Mouse (Mus musculus) MEL (cell line): ENCODE results near the gene Mrtfb. TPM values are rescaled to one million over a fixed set of nuclear protein-coding genes. Genes with fewer than 3 reads are reported as not detected.

Experiments
- DNase-seq: peaks from one replicate; pipeline ENCODE4 v3.0.0; 2011; ENCODE audit warnings: low read depth, low spot score
- H3K27ac ChIP-seq: 2 replicates; pipeline ENCODE4 v1.5.1; 2012; ENCODE audit warnings: low read depth, mild to moderate bottlenecking, control low read depth, low read length, moderate library complexity; ENCODE audit not compliant: control insufficient read depth
- H3K27me3 ChIP-seq, 2 experiments: fragments of 150-350 bp in 1 of 2; sonication (generic) in 1 of 2; 2 replicates each; pipeline ENCODE4 v1.6.1; 2012; ENCODE audit warnings: low read length in 2 of 2, mild to moderate bottlenecking in 2 of 2, improper control_type of control experiment in 1 of 2, moderate library complexity in 1 of 2; ENCODE audit not compliant: insufficient read depth in 2 of 2, control insufficient read depth in 1 of 2
- H3K36me3 ChIP-seq, 2 experiments: 2 replicates each; pipeline ENCODE4 v1.6.1; 2012 to 2014; ENCODE audit warnings: low read length in 2 of 2, improper control_type of control experiment in 1 of 2, inconsistent platforms in 1 of 2, mild to moderate bottlenecking in 1 of 2; ENCODE audit not compliant: insufficient read depth in 2 of 2, control insufficient read depth in 1 of 2
- H3K4me1 ChIP-seq, 2 experiments: fragments of 150-350 bp in 1 of 2; sonication (generic) in 1 of 2; 2 replicates each; pipeline ENCODE4 v1.6.1; 2012; ENCODE audit warnings: low read length in 2 of 2, improper control_type of control experiment in 1 of 2, mild to moderate bottlenecking in 1 of 2; ENCODE audit not compliant: insufficient read depth in 2 of 2, control insufficient read depth in 1 of 2
- H3K4me3 ChIP-seq, 2 experiments: fragments of 150-350 bp in 1 of 2; sonication (generic) in 1 of 2; 2 replicates each; pipeline ENCODE4 v1.5.1; 2012; ENCODE audit warnings: low read depth in 2 of 2, low read length in 2 of 2, mild to moderate bottlenecking in 2 of 2, moderate library complexity in 2 of 2, control low read depth in 1 of 2, improper control_type of control experiment in 1 of 2; ENCODE audit not compliant: control insufficient read depth in 1 of 2, insufficient read depth in 1 of 2
- H3K79me2 ChIP-seq: 2 replicates; pipeline ENCODE4 v1.6.1; 2012; ENCODE audit warnings: mild to moderate bottlenecking, low read length, moderate library complexity; ENCODE audit not compliant: control insufficient read depth, poor library complexity, insufficient read depth
- H3K9ac ChIP-seq: 2 replicates; pipeline ENCODE4 v1.6.1; 2012; ENCODE audit warnings: low read depth, mild to moderate bottlenecking, control low read depth, low read length, moderate library complexity; ENCODE audit not compliant: control insufficient read depth, poor library complexity, severe bottlenecking
- H3K9me3 ChIP-seq: fragments of 150-350 bp; sonication (generic); replicated peaks from 2 replicates; pipeline ENCODE4 v1.6.1; 2012; ENCODE audit warnings: mild to moderate bottlenecking, low read length, improper control_type of control experiment, moderate library complexity; ENCODE audit not compliant: insufficient read depth
- BHLHE40 ChIP-seq: IDR thresholded peaks from 2 replicates; pipeline ENCODE4 v1.6.1; 2012; ENCODE audit warnings: low read depth, mild to moderate bottlenecking, inconsistent platforms, low read length, improper control_type of control experiment, borderline replicate concordance
- CHD2 ChIP-seq: IDR thresholded peaks from 2 replicates; pipeline ENCODE4 v1.6.1; 2011; ENCODE audit warnings: low read length, improper control_type of control experiment
- E2F4 ChIP-seq: IDR thresholded peaks from 2 replicates; pipeline ENCODE4 v1.6.1; 2011; ENCODE audit warnings: low read depth, low read length, improper control_type of control experiment, borderline replicate concordance
- EP300 ChIP-seq, 2 experiments: IDR thresholded peaks; 2 replicates each; pipeline ENCODE4 v1.6.1; 2011; ENCODE audit warnings: improper control_type of control experiment in 2 of 2, low read length in 2 of 2, low read depth in 1 of 2, mild to moderate bottlenecking in 1 of 2
- ETS1 ChIP-seq: IDR thresholded peaks from 2 replicates; pipeline ENCODE4 v1.6.1; 2012; ENCODE audit warnings: low read depth, mild to moderate bottlenecking, inconsistent platforms, low read length, improper control_type of control experiment, moderate library complexity
- GABPA ChIP-seq: IDR thresholded peaks from 2 replicates; pipeline ENCODE4 v1.6.1; 2012; ENCODE audit warnings: low read depth, mild to moderate bottlenecking, inconsistent platforms, low read length, improper control_type of control experiment, moderate library complexity
- HCFC1 ChIP-seq: IDR thresholded peaks from 2 replicates; pipeline ENCODE4 v1.6.1; 2012; ENCODE audit warnings: low read depth, mild to moderate bottlenecking, inconsistent platforms, low read length, improper control_type of control experiment, moderate library complexity
- MAFK ChIP-seq: IDR thresholded peaks from 2 replicates; pipeline ENCODE4 v1.6.1; 2011; ENCODE audit warnings: low read depth, mild to moderate bottlenecking, low read length, improper control_type of control experiment, borderline replicate concordance
- MYB ChIP-seq: IDR thresholded peaks from 2 replicates; pipeline ENCODE4 v1.6.1; 2011; ENCODE audit warnings: mild to moderate bottlenecking, low read depth, low read length, improper control_type of control experiment
- NELFE ChIP-seq: IDR thresholded peaks from 2 replicates; pipeline ENCODE4 v1.6.1; 2011; ENCODE audit warnings: low read depth, low read length, improper control_type of control experiment
- POLR2AphosphoS2 ChIP-seq: IDR thresholded peaks from 2 replicates; pipeline ENCODE4 v1.6.1; 2011; ENCODE audit warnings: low read length, improper control_type of control experiment
- POLR2AphosphoS5 ChIP-seq: IDR thresholded peaks from 2 replicates; pipeline ENCODE4 v1.6.1; 2012; ENCODE audit warnings: low read depth, borderline replicate concordance, mild to moderate bottlenecking, inconsistent platforms, low read length, moderate library complexity, mixed read lengths
- SIN3A ChIP-seq: IDR thresholded peaks from 2 replicates; pipeline ENCODE4 v1.6.1; 2012; ENCODE audit warnings: low read length, improper control_type of control experiment, inconsistent platforms
- TAL1 ChIP-seq: IDR thresholded peaks from 2 replicates; pipeline ENCODE4 v1.6.1; 2012; ENCODE audit warnings: mild to moderate bottlenecking, inconsistent platforms, low read length, moderate library complexity, mixed read lengths
- TCF12 ChIP-seq: IDR thresholded peaks from 2 replicates; pipeline ENCODE4 v1.6.1; 2014; ENCODE audit warnings: low read depth, mild to moderate bottlenecking, inconsistent platforms, low read length, improper control_type of control experiment, moderate library complexity
- USF1 ChIP-seq: IDR thresholded peaks from 2 replicates; pipeline ENCODE4 v1.6.1; 2014; ENCODE audit warnings: low read depth, mild to moderate bottlenecking, inconsistent platforms, low read length, improper control_type of control experiment, moderate library complexity
- ZC3H11A ChIP-seq: IDR thresholded peaks from 2 replicates; pipeline ENCODE4 v1.6.1; 2012; ENCODE audit warnings: low read depth, mild to moderate bottlenecking, inconsistent platforms, low read length, improper control_type of control experiment
- ZKSCAN1 ChIP-seq: IDR thresholded peaks from 2 replicates; pipeline ENCODE4 v1.6.1; 2012; ENCODE audit warnings: low read depth, mild to moderate bottlenecking, inconsistent platforms, low read length, improper control_type of control experiment, moderate library complexity
- ZNF384 ChIP-seq: IDR thresholded peaks from 2 replicates; pipeline ENCODE4 v1.6.1; 2012; ENCODE audit warnings: low read depth, mild to moderate bottlenecking, inconsistent platforms, low read length, improper control_type of control experiment
- polyA plus RNA-seq, 2 experiments: library from polyadenylated mRNA; stranded (reverse) in 1 of 2; unstranded in 1 of 2; fragments of >175 nt in 1 of 2; fragments of >200 nt in 1 of 2; gene quantifications; 2 replicates each; pipeline versions ENCODE4 v1.2.1 to v1.2.4; 2012; ENCODE audit warnings: low replicate concordance in 2 of 2, low read depth in 1 of 2; ENCODE audit not compliant: insufficient read length in 2 of 2, insufficient read depth in 1 of 2, missing spikeins in 1 of 2
- total RNA-seq: library from RNA; depleted of rRNA; stranded (reverse); fragments of 300-350 nt; gene quantifications from 2 replicates; pipeline ENCODE4 v1.2.3, GENCODE M21; 2012

The Mrtfb gene
- total and polyA plus RNA-seq, 3 experiments, result 2.7 to 6.6 TPM; not detected in 1

GRCm38 (mm10) chr16:13328646-13329045 lies 72.4 kb downstream of the Mrtfb start:
- Histone ChIP-seq H3K36me3 (peaks cover 0 to 9% of the 10 kb centered on the region in 2 experiments; a peak in 2 of 4 replicates), H3K9me3 (no peaks in the 10 kb centered on the region)
- TF ChIP-seq MAFK, result no peak
- TF ChIP-seq NELFE, result no peak
- TF ChIP-seq POLR2AphosphoS5, result no peak
- TF ChIP-seq USF1, result no peak
- no peak for TF ChIP-seq GABPA
- TF ChIP-seq HCFC1, result no peak
- no peak for TF ChIP-seq TCF12
- TF ChIP-seq MYB, result no peak
- TF ChIP-seq SIN3A, result no peak
- TF ChIP-seq ZNF384, result no peak
- TF ChIP-seq ZC3H11A, result no peak
- TF ChIP-seq EP300 (IDR thresholded peaks at IDR 0.05; ENCODE audit: low read depth in 1 of 2, low read length in 2 of 2), result no peak
- no peak for TF ChIP-seq POLR2AphosphoS2
- TF ChIP-seq ZKSCAN1, result no peak
- TF ChIP-seq BHLHE40, result no peak
- TF ChIP-seq E2F4, result no peak
- no peak for TF ChIP-seq CHD2
- no peak for TF ChIP-seq ETS1
- TF ChIP-seq, all 39 proteins: peak for 0
- Histone ChIP-seq H3K9ac (no peak overlapping the region), H3K4me1 (peaks cover 3 to 8% of the 10 kb centered on the region in 2 experiments), H3K4me3 (no peak overlapping the region), H3K27me3 (no peaks in the 10 kb centered on the region), H3K79me2 (no peaks in the 10 kb centered on the region), H3K27ac (no peak overlapping the region)
- DNase-seq, result no peak

GRCm38 (mm10) chr16:13329640-13330039 lies 73.4 kb downstream of the Mrtfb start:
- no peak overlapping the region for H3K27ac ChIP-seq
- TF ChIP-seq TAL1, result 0 out of 2 replicates have a peak, but pooled peaks have one; percentile 17
- TF ChIP-seq POLR2AphosphoS5, result no peak
- peak; percentile 19; the same call in 1 of the 2 replicates for TF ChIP-seq TCF12
- no peaks in the 10 kb centered on the region for H3K9me3 ChIP-seq
- peaks cover 3 to 8% of the 10 kb centered on the region in 2 experiments for H3K4me1 ChIP-seq
- no peaks in the 10 kb centered on the region for H3K27me3 ChIP-seq
- peak; percentile 19 for DNase-seq
- no peaks in the 10 kb centered on the region for H3K79me2 ChIP-seq
- peaks cover 0 to 9% of the 10 kb centered on the region in 2 experiments; a peak in 2 of 4 replicates for H3K36me3 ChIP-seq
- no peak overlapping the region for H3K4me3 ChIP-seq
- no peak overlapping the region for H3K9ac ChIP-seq
